Mouse (Mus musculus) v-Abl transformed pro-B cells (cell line): ENCODE measurements at regions not wholly inside any gene's neighbourhood (a gene's known extent, or its start where the extent isn't known, plus 50 kb on each side); places are given as distances from the start of the nearest gene placed in this dataset.

Experiments used
- in situ Hi-C, 2 experiments: fragments of 400-800 bp; cut with MboI; formaldehyde crosslinking; loops; one replicate each; pipeline ENCODE4 v1.15.1; 2025; ENCODE audit not compliant: unreplicated experiment in 2 of 2

GRCm38 (mm10) chr16:95893534-95894290 lies 97.0 kb downstream of the Psmg1 start:
- in situ Hi-C loops = no loop called here

- in situ Hi-C loops = no loop called here
Measured at GRCm38 (mm10) chr16:95892356-95892755, 98.4 kb downstream of the Psmg1 start.

GRCm38 (mm10) chr16:95886131-95886530 lies 104.6 kb downstream of the Psmg1 start:
- in situ Hi-C loops = no loop called here

- in situ Hi-C loops = no loop called here
Measured at GRCm38 (mm10) chr16:95873297-95873696, 117.5 kb downstream of the Psmg1 start.

GRCm38 (mm10) chr16:95872436-95872835 lies 118.3 kb downstream of the Psmg1 start:
- in situ Hi-C loops = no loop called here

- in situ Hi-C loops = no loop called here
Measured at GRCm38 (mm10) chr16:95870291-95870690, 120.5 kb downstream of the Psmg1 start.

GRCm38 (mm10) chr16:95869501-95869900 lies 121.3 kb downstream of the Psmg1 start:
- in situ Hi-C loops = no loop called here

- in situ Hi-C loops = no loop called here
Measured at GRCm38 (mm10) chr16:95868896-95869295, 121.9 kb downstream of the Psmg1 start.

- in situ Hi-C loops = no loop called here
Measured at GRCm38 (mm10) chr16:95867516-95867915, 123.2 kb downstream of the Psmg1 start.

- in situ Hi-C loops = no loop called here
Measured at GRCm38 (mm10) chr16:95866866-95867420, 123.8 kb downstream of the Psmg1 start.

GRCm38 (mm10) chr16:95865603-95866002 lies 125.2 kb downstream of the Psmg1 start:
- in situ Hi-C loops = no loop called here

GRCm38 (mm10) chr16:95864646-95865045 lies 126.1 kb downstream of the Psmg1 start:
- in situ Hi-C loops = no loop called here

- in situ Hi-C loops = no loop called here
Measured at GRCm38 (mm10) chr16:95864106-95864505, 126.7 kb downstream of the Psmg1 start.

- in situ Hi-C loops = no loop called here
Measured at GRCm38 (mm10) chr16:95863565-95863964, 127.2 kb downstream of the Psmg1 start.

- in situ Hi-C loops = no loop called here
Measured at GRCm38 (mm10) chr16:95862621-95863020, 128.1 kb downstream of the Psmg1 start.

GRCm38 (mm10) chr16:95861231-95861690 lies 129.5 kb downstream of the Psmg1 start:
- in situ Hi-C loops = no loop called here

- in situ Hi-C loops = no loop called here
Measured at GRCm38 (mm10) chr16:95860810-95861209, 129.9 kb downstream of the Psmg1 start.

- in situ Hi-C loops = no loop called here
Measured at GRCm38 (mm10) chr16:95860111-95860510, 130.6 kb downstream of the Psmg1 start.

- in situ Hi-C loops = no loop called here
Measured at GRCm38 (mm10) chr16:95857403-95857802, 133.4 kb downstream of the Psmg1 start.

- in situ Hi-C loops = no loop called here
Measured at GRCm38 (mm10) chr16:95855230-95855629, 135.5 kb downstream of the Psmg1 start.

- in situ Hi-C loops = no loop called here
Measured at GRCm38 (mm10) chr16:95851907-95852306, 138.9 kb downstream of the Psmg1 start.

- in situ Hi-C loops = no loop called here
Measured at GRCm38 (mm10) chr16:95848555-95849082, 142.1 kb downstream of the Psmg1 start.
